Mouse (Mus musculus): ENCODE data around the gene Gm5141. TPM values are rescaled to one million over a fixed set of nuclear protein-coding genes. Genes with fewer than 3 reads are reported as not detected.
A peak's percentile ranks its signal among the peaks of the same experiment; 100 is the strongest.
"Not testable (repeated sequence)": the region's sequence is repeated elsewhere in the genome, so short reads cannot be mapped to it uniquely, and the experiment has no call there.

Gene Gm5141
- 1 to 10 TPM in 1 of 2 experiments, under 1 TPM in 1; 0.60 to 1.2 TPM for total RNA-seq (2021)

DNA sequence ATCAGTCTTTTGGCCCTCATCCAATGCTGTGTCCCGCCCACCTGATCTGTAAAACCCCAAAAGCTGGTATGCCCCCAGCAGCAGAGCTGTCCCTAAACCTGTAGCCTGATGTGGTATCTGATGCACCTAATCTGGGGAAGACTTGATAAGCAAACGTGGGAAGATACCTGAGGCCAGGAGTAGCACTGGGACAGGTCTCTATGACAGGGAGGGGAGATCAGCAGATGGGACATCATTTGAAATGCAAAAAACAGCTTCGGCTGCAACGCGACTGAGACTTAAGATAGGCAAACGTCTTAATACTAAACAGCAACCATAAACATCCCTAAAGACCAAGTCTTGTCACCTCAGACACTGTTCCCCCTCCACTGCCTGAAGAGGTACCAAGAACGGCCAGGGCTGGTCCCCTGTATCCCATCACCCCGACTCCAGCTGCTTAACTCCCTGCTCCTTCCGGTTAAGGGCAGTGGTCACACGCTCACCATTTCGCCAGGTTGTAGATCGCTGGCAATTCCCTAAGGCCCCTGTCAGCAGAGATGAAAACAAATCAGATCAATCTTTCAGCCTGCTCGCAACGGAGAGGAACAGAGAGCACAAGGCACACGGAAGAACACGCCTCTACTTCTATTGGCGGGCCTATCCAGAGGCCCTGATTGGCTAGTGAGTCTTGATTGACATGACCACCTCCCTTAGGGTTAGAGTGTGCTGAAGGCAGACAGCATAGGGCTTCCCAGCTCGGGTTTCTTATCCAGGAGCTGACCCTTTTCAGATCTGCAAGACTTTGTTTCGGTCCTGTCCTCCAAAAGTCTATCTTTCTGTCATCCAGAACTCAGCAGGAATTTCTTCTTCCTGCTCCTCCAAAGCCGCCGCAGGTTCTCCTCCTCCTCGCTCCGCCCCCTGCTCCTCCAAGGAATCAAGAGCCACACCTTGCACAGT is at the start of gene Gm5141:
Gene Gm5141 (minus strand): TSS at position 610 of the 936 bp plus-strand sequence.
- peak; percentile 42 to 59 for DNase-seq
- intact Hi-C loops (cut with DNase I): not testable (repeated sequence)

DNA sequence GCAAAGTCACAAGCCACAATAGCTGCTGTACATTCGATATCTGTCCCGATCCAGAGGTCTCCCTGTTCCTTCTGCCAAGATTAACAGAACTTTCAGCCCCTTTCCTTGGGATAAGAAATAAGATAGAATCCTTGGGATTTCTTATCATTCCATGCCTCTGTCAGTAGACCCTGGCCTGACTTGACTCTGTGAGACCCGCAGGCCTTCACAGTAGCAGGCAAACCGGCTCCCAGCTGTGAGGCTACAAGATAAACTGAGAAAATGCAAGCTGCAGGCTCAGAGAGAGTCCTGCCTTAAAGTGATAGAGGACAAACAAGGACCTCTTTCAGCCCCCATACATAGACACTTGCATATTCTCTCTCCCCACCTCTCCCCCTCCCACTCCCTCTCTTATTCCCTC is 47.7 kb upstream of the Gm5141 start:
- DNase-seq: no peak
- intact Hi-C loops (cut with DNase I): no loop called here

DNA sequence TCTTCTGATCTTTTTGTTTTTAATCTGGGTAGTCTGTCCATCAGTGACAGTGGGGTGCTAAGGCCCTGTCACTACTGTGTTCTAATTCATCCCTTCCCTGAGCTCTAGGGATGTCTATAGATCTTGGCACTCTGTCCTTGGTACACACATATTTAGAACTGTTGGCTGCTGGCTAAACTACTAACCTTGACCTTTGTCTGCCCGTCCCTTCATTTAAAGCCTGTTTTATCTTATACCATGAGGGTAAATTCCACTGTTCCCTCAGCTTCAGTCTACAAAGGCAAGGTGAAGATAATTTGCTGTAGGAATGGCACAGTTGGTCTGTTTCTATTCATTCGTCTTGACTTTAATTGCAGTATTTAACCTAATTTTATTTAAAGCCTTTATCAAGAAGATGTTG is 46.6 kb upstream of the Gm5141 start:
- intact Hi-C loops (cut with DNase I): no loop called here

DNA sequence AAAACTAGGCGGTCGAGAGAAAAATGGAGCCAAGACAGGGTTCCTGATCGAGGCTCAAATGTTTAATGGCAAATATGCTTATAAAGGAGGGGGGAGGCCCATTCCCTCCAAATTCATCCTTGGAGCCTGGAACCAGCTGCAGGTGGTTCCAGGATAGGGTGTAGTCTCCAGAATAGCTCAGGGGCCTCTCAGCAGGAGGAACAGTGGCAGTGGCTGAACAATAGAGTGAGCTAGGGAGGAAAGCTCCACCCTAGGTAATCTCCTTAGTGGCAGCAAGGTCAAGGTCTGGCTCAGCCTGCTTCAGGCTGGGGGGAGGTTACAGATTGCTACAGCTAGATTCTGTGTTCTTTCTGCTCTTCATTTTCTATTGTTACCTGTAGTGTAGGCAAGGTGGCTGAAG is 30.1 kb upstream of the Gm5141 start:
- DNase-seq; intact Hi-C loops (cut with DNase I): not testable (repeated sequence)

More for the DNA sequence above, 46.6 kb upstream of the Gm5141 start:
- DNase-seq: no peak

GRCm38 (mm10) chr13:62812713-62813112 is 27.1 kb upstream of the Gm5141 start:
- intact Hi-C loops (cut with DNase I): no loop called here
- DNase-seq: no peak

GRCm38 (mm10) chr13:62807981-62808380 is 22.4 kb upstream of the Gm5141 start:
- intact Hi-C loops (cut with DNase I); DNase-seq: not testable (repeated sequence)

DNA sequence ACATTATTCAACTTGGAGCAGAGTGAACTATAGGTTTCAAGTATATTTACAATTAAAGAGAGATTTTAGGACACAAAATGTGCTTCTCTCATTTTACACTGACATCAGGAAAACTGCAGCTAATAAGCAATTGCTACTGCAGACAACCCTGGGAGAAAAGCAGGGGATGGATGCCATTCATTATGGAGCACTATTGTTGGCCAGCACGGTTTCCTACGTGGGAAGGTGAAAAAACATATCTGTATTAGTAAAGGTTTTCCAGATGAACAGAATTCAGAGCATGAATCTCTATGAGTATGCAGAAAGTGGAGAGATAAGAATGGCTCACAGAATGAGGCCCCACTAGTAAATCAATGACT is 506 bp upstream of the Gm5141 start:
- intact Hi-C loops (cut with DNase I); DNase-seq: not testable (repeated sequence)

DNA sequence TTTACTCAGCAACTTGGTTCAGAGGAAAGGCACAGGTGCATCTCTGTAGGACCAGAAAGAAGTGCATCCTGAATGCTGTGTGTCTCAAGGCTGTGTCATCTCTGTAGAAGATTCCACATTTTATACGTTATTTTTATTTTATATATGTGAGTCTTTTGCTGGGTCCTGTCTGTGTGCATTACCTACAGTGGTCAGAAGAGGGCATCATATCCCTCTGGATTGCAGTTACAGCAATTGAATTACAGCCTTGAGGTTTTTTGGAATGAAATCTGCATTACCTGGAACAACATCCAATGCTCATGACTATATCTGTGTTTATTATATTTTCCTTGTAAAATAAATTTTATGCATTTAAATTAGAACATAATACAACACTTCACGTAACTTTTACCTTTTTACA is 21.8 kb downstream of the Gm5141 start:
- DNase-seq: peak in 1 of 2 experiments; percentile 23
- intact Hi-C loops (cut with DNase I): loop anchor here (1.0 to 5.0 kb wide), 2 partner anchors 91 to 137 kb away; no protein-coding TSS in a partner anchor

DNA sequence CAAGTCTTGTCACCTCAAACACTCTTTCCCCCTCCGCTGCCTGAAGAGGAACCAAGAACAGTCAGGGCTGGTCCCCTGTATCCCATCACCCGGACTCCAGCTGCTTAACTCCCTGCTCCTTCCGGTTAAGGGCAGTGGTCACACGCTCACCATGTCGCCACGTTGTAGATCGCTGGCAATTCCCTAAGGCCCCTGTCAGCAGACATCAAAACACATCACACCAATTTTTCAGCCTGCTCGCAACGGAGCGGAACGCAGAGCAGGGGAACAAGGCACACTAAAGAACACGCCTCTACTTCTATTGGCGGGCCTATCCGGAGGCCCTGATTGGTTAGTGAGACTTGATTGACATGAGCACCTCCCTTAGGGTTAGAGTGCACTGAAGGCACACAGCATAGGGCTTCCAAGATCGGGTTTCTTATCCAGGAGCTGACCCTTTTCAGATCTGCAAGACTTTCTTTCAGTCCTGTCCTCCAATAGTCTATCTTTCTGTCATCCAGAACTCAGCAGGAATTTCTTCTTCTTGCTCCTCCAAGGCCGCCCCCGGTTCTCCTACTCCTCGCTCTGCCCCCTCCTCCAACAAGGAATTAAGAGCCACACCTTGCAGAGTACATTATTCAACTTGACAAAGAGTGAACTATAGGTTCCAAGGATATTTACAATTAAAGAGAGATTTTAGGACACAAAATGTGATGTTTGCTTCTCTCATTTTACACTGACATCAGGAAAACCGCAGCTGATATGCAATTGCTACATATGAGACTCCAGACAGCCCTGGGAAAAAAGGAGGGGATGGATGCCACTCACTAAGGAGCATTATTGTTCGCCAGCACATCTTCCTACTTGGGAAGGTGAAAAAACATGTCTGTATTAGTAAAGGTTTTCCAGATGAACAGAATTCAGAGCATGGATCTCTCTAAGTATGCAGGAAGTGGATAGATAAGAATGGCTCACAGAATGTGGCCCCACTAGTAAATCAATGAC is 24.9 kb downstream of the Gm5141 start, which contains the start of gene Platr25:
Gene Platr25 (minus strand): TSS at position 278 of the 984 bp plus-strand sequence.
- intact Hi-C loops (cut with DNase I): loop anchor here (5.0 kb wide), 1 partner anchor 133 kb away; no protein-coding TSS in a partner anchor

GRCm38 (mm10) chr13:62733322-62733721 is 52.3 kb downstream of the Gm5141 start:
- no peak for DNase-seq
- intact Hi-C loops (cut with DNase I): loop anchor here (10.0 kb wide), 1 partner anchor 839 kb away; no protein-coding TSS in a partner anchor

More for the DNA sequence above, 24.9 kb downstream of the Gm5141 start, which contains the start of gene Platr25:
- peak; percentile 57 to 63 for DNase-seq

Small RNAs within 50 kb of the gene (microRNA-seq; reads per million reads assigned to microRNA genes)
- gene Gm24588 (ENCODE audit: borderline number of aligned reads in 2 of 2) (0 reads per million in 2 experiments), gene Mir713 (ENCODE audit: borderline number of aligned reads in 2 of 2) (0 reads per million in 2 experiments)

Other genes with a start within 250 kb of the Gm5141 start
- gene Zfp935, start 227.3 kb downstream of the Gm5141 start, total RNA-seq (2021): not detected
- 1 to 10 TPM; 3.4 to 4.8 TPM for gene Zfp934, start 214.6 kb downstream of the Gm5141 start, total RNA-seq (2021)
- 1 to 10 TPM in 1 of 2 experiments, under 1 TPM in 1; 0.76 to 1.6 TPM for gene 6720489N17Rik, start 161.6 kb downstream of the Gm5141 start, total RNA-seq (2021)
- 1 to 10 TPM; 2.1 to 2.2 TPM for gene Platr25, start 25.1 kb downstream of the Gm5141 start, total RNA-seq (2021)
- 10 to 100 TPM; 37.0 to 40.0 TPM for gene Fbp2, start 72.6 kb upstream of the Gm5141 start, total RNA-seq (2021)
- gene Fbp1, start 102.5 kb upstream of the Gm5141 start, total RNA-seq (2021): not detected
- gene 2010111I01Rik, start 179.1 kb upstream of the Gm5141 start, total RNA-seq (2021): 10 to 100 TPM; 87.8 to 90.0 TPM

All from heart, postnatal 36 days (tissue).